Mouse (Mus musculus): ENCODE data around the gene Rsrc1. TPM values are rescaled to one million over a fixed set of nuclear protein-coding genes. Genes with fewer than 3 reads are reported as not detected.

The Rsrc1 gene
- polyA plus RNA-seq, 1 experiment: 57.4 TPM

GRCm38 (mm10) chr3:67279781-67280180 is 298.6 kb downstream of the Rsrc1 start:
- no peak overlapping the region for H3K4me3 ChIP-seq (ENCODE audit: low read depth, low read length)
- H3K36me3 ChIP-seq (ENCODE audit: control insufficient read depth, insufficient read depth, low read length, poor library complexity, severe bottlenecking): no peaks in the 10 kb centered on the region
- H3K27ac ChIP-seq (ENCODE audit: insufficient read depth, low read length): no peak overlapping the region
- H3K9me3 ChIP-seq (replicated peaks; ENCODE audit: control insufficient read depth, insufficient read depth, low read length, poor library complexity, severe bottlenecking): no peaks in the 10 kb centered on the region
- no peaks in the 10 kb centered on the region for H3K27me3 ChIP-seq (ENCODE audit: control insufficient read depth, insufficient read depth, low read length, poor library complexity, severe bottlenecking)
- no peaks in the 10 kb centered on the region for H3K4me1 ChIP-seq (ENCODE audit: control insufficient read depth, insufficient read depth, low read length)
- no peak for TF ChIP-seq EP300 (IDR thresholded peaks at IDR 0.05; ENCODE audit: insufficient read depth, low read depth, low read length)
- TF ChIP-seq POLR2A (IDR thresholded peaks at IDR 0.05; ENCODE audit: insufficient read depth, low read length): no peak
- TF ChIP-seq CTCF (IDR thresholded peaks at IDR 0.05; ENCODE audit: low read depth, low read length): no peak
- H3K9ac ChIP-seq (ENCODE audit: low read depth, poor library complexity, severe bottlenecking): no peak overlapping the region

GRCm38 (mm10) chr3:67280247-67280646 is 299.1 kb downstream of the Rsrc1 start:
- H3K27ac ChIP-seq (ENCODE audit: insufficient read depth, low read length): no peak overlapping the region
- H3K4me3 ChIP-seq (ENCODE audit: low read depth, low read length): no peak overlapping the region
- H3K9ac ChIP-seq (ENCODE audit: low read depth, poor library complexity, severe bottlenecking): no peak overlapping the region
- no peaks in the 10 kb centered on the region for H3K36me3 ChIP-seq (ENCODE audit: control insufficient read depth, insufficient read depth, low read length, poor library complexity, severe bottlenecking)
- no peaks in the 10 kb centered on the region for H3K27me3 ChIP-seq (ENCODE audit: control insufficient read depth, insufficient read depth, low read length, poor library complexity, severe bottlenecking)
- no peak for TF ChIP-seq EP300 (IDR thresholded peaks at IDR 0.05; ENCODE audit: insufficient read depth, low read depth, low read length)
- TF ChIP-seq POLR2A (IDR thresholded peaks at IDR 0.05; ENCODE audit: insufficient read depth, low read length): no peak
- TF ChIP-seq CTCF (IDR thresholded peaks at IDR 0.05; ENCODE audit: low read depth, low read length): no peak
- no peaks in the 10 kb centered on the region for H3K9me3 ChIP-seq (replicated peaks; ENCODE audit: control insufficient read depth, insufficient read depth, low read length, poor library complexity, severe bottlenecking)
- no peaks in the 10 kb centered on the region for H3K4me1 ChIP-seq (ENCODE audit: control insufficient read depth, insufficient read depth, low read length)

GRCm38 (mm10) chr3:67284039-67284438 is 302.8 kb downstream of the Rsrc1 start:
- H3K27me3 ChIP-seq (ENCODE audit: control insufficient read depth, insufficient read depth, low read length, poor library complexity, severe bottlenecking): no peaks in the 10 kb centered on the region
- H3K36me3 ChIP-seq (ENCODE audit: control insufficient read depth, insufficient read depth, low read length, poor library complexity, severe bottlenecking): no peaks in the 10 kb centered on the region
- no peaks in the 10 kb centered on the region for H3K4me1 ChIP-seq (ENCODE audit: control insufficient read depth, insufficient read depth, low read length)
- H3K9me3 ChIP-seq (replicated peaks; ENCODE audit: control insufficient read depth, insufficient read depth, low read length, poor library complexity, severe bottlenecking): no peaks in the 10 kb centered on the region
- no peak overlapping the region for H3K9ac ChIP-seq (ENCODE audit: low read depth, poor library complexity, severe bottlenecking)
- no peak overlapping the region for H3K4me3 ChIP-seq (ENCODE audit: low read depth, low read length)
- TF ChIP-seq EP300 (IDR thresholded peaks at IDR 0.05; ENCODE audit: insufficient read depth, low read depth, low read length) (no peak), POLR2A (IDR thresholded peaks at IDR 0.05; ENCODE audit: insufficient read depth, low read length) (no peak), CTCF (IDR thresholded peaks at IDR 0.05; ENCODE audit: low read depth, low read length) (no peak)
- H3K27ac ChIP-seq (ENCODE audit: insufficient read depth, low read length): no peak overlapping the region

- no peak overlapping the region for H3K9ac ChIP-seq (ENCODE audit: low read depth, poor library complexity, severe bottlenecking)
- TF ChIP-seq CTCF (IDR thresholded peaks at IDR 0.05; ENCODE audit: low read depth, low read length) (no peak), EP300 (IDR thresholded peaks at IDR 0.05; ENCODE audit: insufficient read depth, low read depth, low read length) (no peak), POLR2A (IDR thresholded peaks at IDR 0.05; ENCODE audit: insufficient read depth, low read length) (no peak)
- no peaks in the 10 kb centered on the region for H3K4me1 ChIP-seq (ENCODE audit: control insufficient read depth, insufficient read depth, low read length)
- H3K9me3 ChIP-seq (replicated peaks; ENCODE audit: control insufficient read depth, insufficient read depth, low read length, poor library complexity, severe bottlenecking): no peaks in the 10 kb centered on the region
- H3K27me3 ChIP-seq (ENCODE audit: control insufficient read depth, insufficient read depth, low read length, poor library complexity, severe bottlenecking): no peaks in the 10 kb centered on the region
- H3K4me3 ChIP-seq (ENCODE audit: low read depth, low read length): no peak overlapping the region
- no peaks in the 10 kb centered on the region for H3K36me3 ChIP-seq (ENCODE audit: control insufficient read depth, insufficient read depth, low read length, poor library complexity, severe bottlenecking)
- no peak overlapping the region for H3K27ac ChIP-seq (ENCODE audit: insufficient read depth, low read length)
These were observed 303.7 kb downstream of the Rsrc1 start for GRCm38 (mm10) chr3:67284848-67285247.

- no peaks in the 10 kb centered on the region for H3K4me1 ChIP-seq (ENCODE audit: control insufficient read depth, insufficient read depth, low read length)
- H3K36me3 ChIP-seq (ENCODE audit: control insufficient read depth, insufficient read depth, low read length, poor library complexity, severe bottlenecking): no peaks in the 10 kb centered on the region
- no peak for TF ChIP-seq POLR2A (IDR thresholded peaks at IDR 0.05; ENCODE audit: insufficient read depth, low read length)
- TF ChIP-seq EP300 (IDR thresholded peaks at IDR 0.05; ENCODE audit: insufficient read depth, low read depth, low read length): no peak
- TF ChIP-seq CTCF (IDR thresholded peaks at IDR 0.05; ENCODE audit: low read depth, low read length): no peak
- H3K27ac ChIP-seq (ENCODE audit: insufficient read depth, low read length): no peak overlapping the region
- H3K4me3 ChIP-seq (ENCODE audit: low read depth, low read length): no peak overlapping the region
- no peak overlapping the region for H3K9ac ChIP-seq (ENCODE audit: low read depth, poor library complexity, severe bottlenecking)
- H3K9me3 ChIP-seq (replicated peaks; ENCODE audit: control insufficient read depth, insufficient read depth, low read length, poor library complexity, severe bottlenecking): no peaks in the 10 kb centered on the region
- no peaks in the 10 kb centered on the region for H3K27me3 ChIP-seq (ENCODE audit: control insufficient read depth, insufficient read depth, low read length, poor library complexity, severe bottlenecking)
These were observed 307.5 kb downstream of the Rsrc1 start for GRCm38 (mm10) chr3:67288664-67289063.

- TF ChIP-seq POLR2A (IDR thresholded peaks at IDR 0.05; ENCODE audit: insufficient read depth, low read length) (no peak), CTCF (IDR thresholded peaks at IDR 0.05; ENCODE audit: low read depth, low read length) (no peak), EP300 (IDR thresholded peaks at IDR 0.05; ENCODE audit: insufficient read depth, low read depth, low read length) (no peak)
- H3K27ac ChIP-seq (ENCODE audit: insufficient read depth, low read length): no peak overlapping the region
- no peak overlapping the region for H3K9ac ChIP-seq (ENCODE audit: low read depth, poor library complexity, severe bottlenecking)
- no peaks in the 10 kb centered on the region for H3K36me3 ChIP-seq (ENCODE audit: control insufficient read depth, insufficient read depth, low read length, poor library complexity, severe bottlenecking)
- no peaks in the 10 kb centered on the region for H3K4me1 ChIP-seq (ENCODE audit: control insufficient read depth, insufficient read depth, low read length)
- H3K4me3 ChIP-seq (ENCODE audit: low read depth, low read length): no peak overlapping the region
- H3K27me3 ChIP-seq (ENCODE audit: control insufficient read depth, insufficient read depth, low read length, poor library complexity, severe bottlenecking): no peaks in the 10 kb centered on the region
- no peaks in the 10 kb centered on the region for H3K9me3 ChIP-seq (replicated peaks; ENCODE audit: control insufficient read depth, insufficient read depth, low read length, poor library complexity, severe bottlenecking)
These were observed 308.3 kb downstream of the Rsrc1 start for GRCm38 (mm10) chr3:67289482-67289881.
